In genomic region chr1:160078882-160079661, GRCm38 (mm10) we compare ENCODE assay signal across 8 mouse cellular contexts. TPM values are rescaled to one million over a fixed set of nuclear protein-coding genes. Genes with fewer than 3 reads are reported as not detected.
DNase-seq lines count a peak whose midpoint lies in the region; ATAC-seq and TF ChIP-seq lines count a peak whose summit lies in the region.

No protein-coding gene starts in this region.

- H3K4me3 ChIP-seq in testis, adult 2 months (ENCODE audit: control insufficient read depth, low read depth, low read length): peak overlapping the region; percentile 74
- H3K4me3 ChIP-seq in liver, adult 2 months (ENCODE audit: insufficient read depth, low read depth, low read length): no peak overlapping the region
- H3K4me3 ChIP-seq in neural tube, embryonic 14.5 days (ENCODE audit: low read depth, low read length): no peak overlapping the region
- no peak overlapping the region for H3K4me3 ChIP-seq in forebrain, postnatal 0 days (ENCODE audit: low read depth, low read length)
- H3K4me3 ChIP-seq in forebrain, embryonic 10.5 days: no peak overlapping the region

- H3K9ac ChIP-seq in liver, adult 2 months (ENCODE audit: low read depth, low read length): no peak overlapping the region
- H3K9ac ChIP-seq in neural tube, embryonic 14.5 days (replicated peaks; ENCODE audit: low read depth, low read length): no peak overlapping the region
- no peak overlapping the region for H3K9ac ChIP-seq in forebrain, postnatal 0 days

- no peak for TF ChIP-seq POLR2A in testis, adult 2 months (IDR thresholded peaks at IDR 0.05; ENCODE audit: control insufficient read depth, low read depth, low read length)
- no peak for TF ChIP-seq POLR2A in liver, adult 2 months (IDR thresholded peaks at IDR 0.05; ENCODE audit: extremely low read depth, insufficient read depth, low read length)

- no peaks in the 10 kb centered on the region for H3K9me3 ChIP-seq in neural tube, embryonic 14.5 days (ENCODE audit: control insufficient read depth, low read length)
- no peaks in the 10 kb centered on the region for H3K9me3 ChIP-seq in forebrain, postnatal 0 days (ENCODE audit: low read length)
- H3K9me3 ChIP-seq in forebrain, embryonic 10.5 days: no peaks in the 10 kb centered on the region

- DNase-seq in testis, postnatal 10 days (ENCODE audit: low spot score): no peak
- DNase-seq in gastrocnemius, postnatal 36 days: peak; percentile 19 to 25
- DNase-seq in liver, adult 2 months (ENCODE audit: extremely low read depth, low read depth, low spot score): peak; percentile 88
- DNase-seq in forebrain, postnatal 0 days: no peak
- no peak for DNase-seq in cerebellum, adult 11 months
- DNase-seq in forebrain, embryonic 10.5 days (ENCODE audit: extremely low spot score, low spot score): no peak

- H3K4me2 ChIP-seq in neural tube, embryonic 14.5 days (ENCODE audit: low read depth, low read length): no peak overlapping the region
- no peak overlapping the region for H3K4me2 ChIP-seq in forebrain, postnatal 0 days (ENCODE audit: low read depth)

- no peaks in the 10 kb centered on the region for H3K27me3 ChIP-seq in testis, adult 2 months (ENCODE audit: control insufficient read depth, insufficient read depth, low read length)
- no peaks in the 10 kb centered on the region for H3K27me3 ChIP-seq in liver, adult 2 months (ENCODE audit: control insufficient read depth, insufficient read depth, low read length)
- no peaks in the 10 kb centered on the region for H3K27me3 ChIP-seq in neural tube, embryonic 14.5 days (ENCODE audit: control insufficient read depth, insufficient read depth, low read length)
- no peaks in the 10 kb centered on the region for H3K27me3 ChIP-seq in forebrain, postnatal 0 days (ENCODE audit: insufficient read depth, low read length)
- no peaks in the 10 kb centered on the region for H3K27me3 ChIP-seq in forebrain, embryonic 10.5 days (ENCODE audit: poor library complexity, severe bottlenecking)

- H3K4me1 ChIP-seq in testis, adult 2 months (ENCODE audit: control insufficient read depth, insufficient read depth, low read length): peaks cover 11% of the 10 kb centered on the region
- peaks cover 4% of the 10 kb centered on the region; the same call in 1 of the 2 replicates for H3K4me1 ChIP-seq in liver, adult 2 months (ENCODE audit: control insufficient read depth, insufficient read depth, low read length)
- H3K4me1 ChIP-seq in neural tube, embryonic 14.5 days (ENCODE audit: control insufficient read depth, insufficient read depth, low read length): no peaks in the 10 kb centered on the region
- H3K4me1 ChIP-seq in forebrain, postnatal 0 days (ENCODE audit: insufficient read depth): no peaks in the 10 kb centered on the region
- H3K4me1 ChIP-seq in forebrain, embryonic 10.5 days: no peaks in the 10 kb centered on the region

- H3K27ac ChIP-seq in testis, adult 2 months (ENCODE audit: control insufficient read depth, insufficient read depth, low read depth, low read length): peak overlapping the region; percentile 25
- H3K27ac ChIP-seq in liver, adult 2 months (replicated peaks; ENCODE audit: insufficient read depth, low read depth, low read length): no peak overlapping the region
- no peak overlapping the region for H3K27ac ChIP-seq in neural tube, embryonic 14.5 days (ENCODE audit: low read depth, low read length)
- H3K27ac ChIP-seq in forebrain, postnatal 0 days (ENCODE audit: low read depth, low read length): no peak overlapping the region
- H3K27ac ChIP-seq in forebrain, embryonic 10.5 days: no peak overlapping the region

- peak; percentile 20; the same call in 1 of the 2 replicates for ATAC-seq in neural tube, embryonic 14.5 days (ENCODE audit: low read depth)
- no peak for ATAC-seq in forebrain, postnatal 0 days

- no peak for TF ChIP-seq CTCF in testis, adult 2 months (IDR thresholded peaks at IDR 0.05; ENCODE audit: control insufficient read depth, insufficient read depth, insufficient replicate concordance, low read depth, low read length)
- TF ChIP-seq CTCF in liver, adult 2 months (IDR thresholded peaks at IDR 0.05; ENCODE audit: low read depth, low read length): no peak
- TF ChIP-seq CTCF in forebrain, postnatal 0 days (IDR thresholded peaks at IDR 0.05; ENCODE audit: low read depth): no peak

- H3K79me2 ChIP-seq in liver, adult 2 months (ENCODE audit: control insufficient read depth, insufficient read depth, low read length): no peaks in the 10 kb centered on the region

- intact Hi-C loops in gastrocnemius, postnatal 36 days (cut with DNase I): no loop called here

- WGBS in liver, adult 2 months: 38% methylated on average over 14 of the region's 14 CpGs
- 63% methylated on average over 14 of the region's 14 CpGs for WGBS in neural tube, embryonic 14.5 days
- WGBS in forebrain, postnatal 0 days: 78% methylated on average over 14 of the region's 14 CpGs
- WGBS in forebrain, embryonic 10.5 days: 79% methylated on average over 14 of the region's 14 CpGs

- H3K36me3 ChIP-seq in testis, adult 2 months (ENCODE audit: control insufficient read depth, insufficient read depth, low read length): no peaks in the 10 kb centered on the region
- peaks cover 24% of the 10 kb centered on the region for H3K36me3 ChIP-seq in liver, adult 2 months (ENCODE audit: control insufficient read depth, insufficient read depth, low read length)
- H3K36me3 ChIP-seq in neural tube, embryonic 14.5 days (ENCODE audit: control insufficient read depth, insufficient read depth, low read length): no peaks in the 10 kb centered on the region
- H3K36me3 ChIP-seq in forebrain, postnatal 0 days (ENCODE audit: insufficient read depth): no peaks in the 10 kb centered on the region
- H3K36me3 ChIP-seq in forebrain, embryonic 10.5 days (replicated peaks): no peaks in the 10 kb centered on the region

RNA-seq across cellular contexts. Expression of gene 4930523C07Rik, which starts 34.9 kb away (rescaled TPM):
- polyA plus RNA-seq in testis, adult 2 months (2012; rRNA removed): 27.8 and 36.2 TPM in 2 replicates
- total RNA-seq in gastrocnemius, postnatal 36 days (2021): 1 to 10 TPM; 5.1 to 5.7 TPM
- 10.4 and 13.0 TPM in 2 replicates for total RNA-seq in liver, adult 2 months (2014; rRNA removed)
- polyA plus RNA-seq in liver, adult 2 months (2012; rRNA removed): 5.3 and 5.5 TPM in 2 replicates
- 1.4 and 3.3 TPM in 2 replicates for polyA plus RNA-seq in neural tube, embryonic 14.5 days (2014; fragmentation: Nextera tagmentation; extraction: Ambion mirVana)
- total RNA-seq in forebrain, postnatal 0 days (2014; rRNA removed): 1.0 and 3.3 TPM in 2 replicates
- 2.5 and 3.8 TPM in 2 replicates for polyA plus RNA-seq in forebrain, postnatal 0 days (2015; fragmentation: Nextera tagmentation; extraction: Ambion mirVana)
- polyA plus RNA-seq in forebrain, embryonic 10.5 days (2016; fragmentation: Nextera tagmentation; extraction: Ambion mirVana): 2.3 and 3.4 TPM in 2 replicates

Comparison
In these comparisons a context has a peak if more than half of its experiments do, and no peak if none do; other contexts are left out.
1. DNase-seq: peak in gastrocnemius, postnatal 36 days (2 of 2) and liver, adult 2 months (single experiment); none in testis, postnatal 10 days (single experiment), forebrain, postnatal 0 days (single experiment), cerebellum, adult 11 months (single experiment) and forebrain, embryonic 10.5 days (single experiment).